Mouse (Mus musculus): ENCODE results near the gene Tecta. TPM values are rescaled to one million over a fixed set of nuclear protein-coding genes. Genes with fewer than 3 reads are reported as not detected.

Tecta gene
- total RNA-seq, 2 experiments from 2014 or later = 0.11 to 0.27 TPM

Small RNA genes lying within 50 kb of the gene (microRNA-seq; reads per million reads assigned to microRNA genes)
- gene Gm44311 = 0 reads per million in 2 experiments

Other genes with a start within 250 kb of the Tecta start
- 10 to 100 TPM; 11.8 to 15.6 TPM for gene Sc5d, start 135.7 kb downstream of the Tecta start, total RNA-seq (2021)
- 10 to 100 TPM; 19.5 to 25.0 TPM for gene Tbcel, start 107.9 kb upstream of the Tecta start, total RNA-seq (2021)

Data from gastrocnemius, postnatal 14 days (tissue).